ENCODE assay signal across 19 mouse cellular contexts in genomic region chr3:115095496-115095895, GRCm38 (mm10).
DNase-seq lines count a peak whose midpoint lies in the region; ATAC-seq lines count a peak whose summit lies in the region.
"Had no signal": no experiment of that assay in that cellular context is flagged by ENCODE, and none has a peak within 500 bp of the region (broad histone marks: within the 10 kb centered on the region; RNA-seq: fewer than 3 reads in every experiment).

No protein-coding gene starts in this region.

- no peaks in the 10 kb centered on the region for H3K27me3 ChIP-seq in kidney, embryonic 15.5 days
- H3K27me3 ChIP-seq: liver, embryonic 12.5 days; neural tube, embryonic 15.5 days had no signal

- H3K27ac ChIP-seq in kidney, embryonic 15.5 days, result no peak overlapping the region
- H3K27ac ChIP-seq: heart, embryonic 10.5 days; limb, embryonic 10.5 days; liver, embryonic 12.5 days; midbrain, embryonic 10.5 days; neural tube, embryonic 15.5 days had no signal

- H3K9me3 ChIP-seq in kidney, embryonic 15.5 days (replicated peaks), result no peaks in the 10 kb centered on the region
- H3K9me3 ChIP-seq: heart, embryonic 10.5 days; limb, embryonic 10.5 days; liver, embryonic 12.5 days; midbrain, embryonic 10.5 days; neural tube, embryonic 15.5 days had no signal

- DNase-seq in retina, adult 2 months (ENCODE audit: low read depth, low spot score), result peak; percentile 20
- no peak for DNase-seq in retina, embryonic 14.5 days (ENCODE audit: low spot score)
- peak; percentile 49 for DNase-seq in cerebellum, adult 11 months
- DNase-seq in cerebellum, postnatal 10 days, result peak; percentile 53 to 59
- no peak for DNase-seq in B cell, adult 2 months
- DNase-seq in urinary bladder, postnatal 14 days (ENCODE audit: low spot score), result no peak
- DNase-seq: adrenal gland, adult 8-10 months; gastrocnemius, postnatal 25 days; heart, postnatal 14 days; lung, embryonic 14.5 days; lung, postnatal 4 days; right cerebral cortex, postnatal 14 days had no signal

- 71% methylated on average over 3 of the region's 3 CpGs for WGBS in kidney, embryonic 15.5 days

- no peaks in the 10 kb centered on the region for H3K4me1 ChIP-seq in kidney, embryonic 15.5 days
- H3K4me1 ChIP-seq: heart, embryonic 10.5 days; limb, embryonic 10.5 days; liver, embryonic 12.5 days; midbrain, embryonic 10.5 days; neural tube, embryonic 15.5 days had no signal

- H3K4me3 ChIP-seq in kidney, embryonic 15.5 days (replicated peaks), result no peak overlapping the region
- H3K4me3 ChIP-seq: heart, embryonic 10.5 days; limb, embryonic 10.5 days; liver, embryonic 12.5 days; midbrain, embryonic 10.5 days; neural tube, embryonic 15.5 days had no signal

- H3K9ac ChIP-seq in kidney, embryonic 15.5 days, result no peak overlapping the region
- H3K9ac ChIP-seq: liver, embryonic 12.5 days; lung, embryonic 14.5 days; neural tube, embryonic 15.5 days had no signal

- no peak overlapping the region for H3K4me2 ChIP-seq in kidney, embryonic 15.5 days
- H3K4me2 ChIP-seq: liver, embryonic 12.5 days; lung, embryonic 14.5 days; neural tube, embryonic 15.5 days had no signal

- ATAC-seq in kidney, embryonic 15.5 days (replicated peaks; ENCODE audit: low FRiP score), result no peak
- ATAC-seq: inflammation-experienced regulatory T-cells, adult 6 months; liver, embryonic 12.5 days had no signal

- no peaks in the 10 kb centered on the region for H3K36me3 ChIP-seq in kidney, embryonic 15.5 days
- H3K36me3 ChIP-seq: heart, embryonic 10.5 days; limb, embryonic 10.5 days; liver, embryonic 12.5 days; midbrain, embryonic 10.5 days; neural tube, embryonic 15.5 days had no signal

Comparison
In these comparisons a context has a peak if more than half of its experiments do, and no peak if none do; other contexts are left out.
1. DNase-seq: peak in retina, adult 2 months (single experiment), cerebellum, adult 11 months (single experiment) and cerebellum, postnatal 10 days (2 of 2); none in retina, embryonic 14.5 days (single experiment), B cell, adult 2 months (0 of 2) and urinary bladder, postnatal 14 days (single experiment).